Mouse (Mus musculus): ENCODE measurements at regions not wholly inside any gene's neighbourhood (a gene's known extent, or its start where the extent isn't known, plus 50 kb on each side); places are given as distances from the start of the nearest gene placed in this dataset.

- Histone ChIP-seq H3K4me1 (ENCODE audit: control insufficient read depth, insufficient read depth, low read length) (peaks cover 1% of the 10 kb centered on the region), H3K9ac (ENCODE audit: low read depth, poor library complexity, severe bottlenecking) (no peak overlapping the region), H3K27ac (ENCODE audit: insufficient read depth, low read length) (no peak overlapping the region), H3K36me3 (ENCODE audit: control insufficient read depth, insufficient read depth, low read length, poor library complexity, severe bottlenecking) (no peaks in the 10 kb centered on the region), H3K4me3 (ENCODE audit: low read depth, low read length) (no peak overlapping the region), H3K27me3 (ENCODE audit: control insufficient read depth, insufficient read depth, low read length, poor library complexity, severe bottlenecking) (no peaks in the 10 kb centered on the region), H3K9me3 (replicated peaks; ENCODE audit: control insufficient read depth, insufficient read depth, low read length, poor library complexity, severe bottlenecking) (0 out of 2 replicates have a peak, but pooled peaks cover 3% of the 10 kb centered on the region)
- TF ChIP-seq POLR2A (IDR thresholded peaks at IDR 0.05; ENCODE audit: insufficient read depth, low read length) (no peak), EP300 (IDR thresholded peaks at IDR 0.05; ENCODE audit: insufficient read depth, low read depth, low read length) (no peak)
Measured at GRCm38 (mm10) chr8:40127141-40127540, 547.7 kb upstream of the Adam24 start.

GRCm38 (mm10) chr8:40132662-40133257, 542.1 kb upstream of the Adam24 start:
- no peak overlapping the region for H3K4me3 ChIP-seq (ENCODE audit: low read depth, low read length)
- H3K36me3 ChIP-seq (ENCODE audit: control insufficient read depth, insufficient read depth, low read length, poor library complexity, severe bottlenecking), result no peaks in the 10 kb centered on the region
- H3K9ac ChIP-seq (ENCODE audit: low read depth, poor library complexity, severe bottlenecking), result no peak overlapping the region
- TF ChIP-seq CTCF (IDR thresholded peaks at IDR 0.05; ENCODE audit: low read depth, low read length) (peak; percentile 18), EP300 (IDR thresholded peaks at IDR 0.05; ENCODE audit: insufficient read depth, low read depth, low read length) (no peak)
- no peaks in the 10 kb centered on the region for H3K27me3 ChIP-seq (ENCODE audit: control insufficient read depth, insufficient read depth, low read length, poor library complexity, severe bottlenecking)
- H3K4me1 ChIP-seq (ENCODE audit: control insufficient read depth, insufficient read depth, low read length), result peaks cover 1% of the 10 kb centered on the region
- H3K27ac ChIP-seq (ENCODE audit: insufficient read depth, low read length), result no peak overlapping the region
- no peaks in the 10 kb centered on the region for H3K9me3 ChIP-seq (replicated peaks; ENCODE audit: control insufficient read depth, insufficient read depth, low read length, poor library complexity, severe bottlenecking)

GRCm38 (mm10) chr8:40150911-40151797, 523.7 kb upstream of the Adam24 start:
- Histone ChIP-seq H3K9ac (ENCODE audit: low read depth, poor library complexity, severe bottlenecking) (no peak overlapping the region), H3K4me3 (ENCODE audit: low read depth, low read length) (no peak overlapping the region)
- TF ChIP-seq POLR2A (IDR thresholded peaks at IDR 0.05; ENCODE audit: insufficient read depth, low read length) (no peak), EP300 (IDR thresholded peaks at IDR 0.05; ENCODE audit: insufficient read depth, low read depth, low read length) (no peak), CTCF (IDR thresholded peaks at IDR 0.05; ENCODE audit: low read depth, low read length) (peak; percentile 61)

GRCm38 (mm10) chr8:40152451-40152850, 522.4 kb upstream of the Adam24 start:
- Histone ChIP-seq H3K27ac (ENCODE audit: insufficient read depth, low read length) (no peak overlapping the region), H3K36me3 (ENCODE audit: control insufficient read depth, insufficient read depth, low read length, poor library complexity, severe bottlenecking) (no peaks in the 10 kb centered on the region)
- TF ChIP-seq CTCF (IDR thresholded peaks at IDR 0.05; ENCODE audit: low read depth, low read length), result no peak
- TF ChIP-seq EP300 (IDR thresholded peaks at IDR 0.05; ENCODE audit: insufficient read depth, low read depth, low read length), result no peak
- no peak for TF ChIP-seq POLR2A (IDR thresholded peaks at IDR 0.05; ENCODE audit: insufficient read depth, low read length)

More at GRCm38 (mm10) chr8:40150911-40151797, 523.7 kb upstream of the Adam24 start:
- Histone ChIP-seq H3K9me3 (replicated peaks; ENCODE audit: control insufficient read depth, insufficient read depth, low read length, poor library complexity, severe bottlenecking) (no peaks in the 10 kb centered on the region), H3K36me3 (ENCODE audit: control insufficient read depth, insufficient read depth, low read length, poor library complexity, severe bottlenecking) (no peaks in the 10 kb centered on the region), H3K4me1 (ENCODE audit: control insufficient read depth, insufficient read depth, low read length) (no peaks in the 10 kb centered on the region), H3K27ac (ENCODE audit: insufficient read depth, low read length) (no peak overlapping the region), H3K27me3 (ENCODE audit: control insufficient read depth, insufficient read depth, low read length, poor library complexity, severe bottlenecking) (no peaks in the 10 kb centered on the region; the same call in 1 of the 2 replicates)

GRCm38 (mm10) chr8:40186715-40187583, 487.9 kb upstream of the Adam24 start:
- H3K27ac ChIP-seq (ENCODE audit: insufficient read depth, low read length), result no peak overlapping the region
- peaks cover 2% of the 10 kb centered on the region for H3K27me3 ChIP-seq (ENCODE audit: control insufficient read depth, insufficient read depth, low read length, poor library complexity, severe bottlenecking)
- no peaks in the 10 kb centered on the region for H3K4me1 ChIP-seq (ENCODE audit: control insufficient read depth, insufficient read depth, low read length)
- H3K36me3 ChIP-seq (ENCODE audit: control insufficient read depth, insufficient read depth, low read length, poor library complexity, severe bottlenecking), result no peaks in the 10 kb centered on the region
- H3K4me3 ChIP-seq (ENCODE audit: low read depth, low read length), result no peak overlapping the region
- TF ChIP-seq EP300 (IDR thresholded peaks at IDR 0.05; ENCODE audit: insufficient read depth, low read depth, low read length) (no peak), CTCF (IDR thresholded peaks at IDR 0.05; ENCODE audit: low read depth, low read length) (no peak), POLR2A (IDR thresholded peaks at IDR 0.05; ENCODE audit: insufficient read depth, low read length) (no peak)
- H3K9ac ChIP-seq (ENCODE audit: low read depth, poor library complexity, severe bottlenecking), result no peak overlapping the region
- H3K9me3 ChIP-seq (replicated peaks; ENCODE audit: control insufficient read depth, insufficient read depth, low read length, poor library complexity, severe bottlenecking), result no peaks in the 10 kb centered on the region

More at GRCm38 (mm10) chr8:40152451-40152850, 522.4 kb upstream of the Adam24 start:
- Histone ChIP-seq H3K4me1 (ENCODE audit: control insufficient read depth, insufficient read depth, low read length) (no peaks in the 10 kb centered on the region), H3K27me3 (ENCODE audit: control insufficient read depth, insufficient read depth, low read length, poor library complexity, severe bottlenecking) (no peaks in the 10 kb centered on the region), H3K9me3 (replicated peaks; ENCODE audit: control insufficient read depth, insufficient read depth, low read length, poor library complexity, severe bottlenecking) (no peaks in the 10 kb centered on the region), H3K9ac (ENCODE audit: low read depth, poor library complexity, severe bottlenecking) (no peak overlapping the region), H3K4me3 (ENCODE audit: low read depth, low read length) (no peak overlapping the region)

All from ES-Bruce4 (cell line).